Mouse (Mus musculus): ENCODE data around the gene Timm23. TPM values are rescaled to one million over a fixed set of nuclear protein-coding genes. Genes with fewer than 3 reads are reported as not detected.
"Not testable (repeated sequence)": the region's sequence is repeated elsewhere in the genome, so short reads cannot be mapped to it uniquely, and the experiment has no call there.

Timm23 gene
- polyA plus RNA-seq, 1 experiment from 2014 or later = 322 TPM

GRCm38 (mm10) chr14:32191926-32192325, 9.8 kb downstream of the Timm23 start:
- H3K27ac ChIP-seq (ENCODE audit: low read depth, low read length) = no peak overlapping the region
- H3K4me3 ChIP-seq (ENCODE audit: low read depth, low read length) = no peak overlapping the region
- no peaks in the 10 kb centered on the region for H3K27me3 ChIP-seq (ENCODE audit: control insufficient read depth, insufficient read depth, low read length)
- H3K9ac ChIP-seq (ENCODE audit: low read depth, low read length) = no peak overlapping the region
- H3K36me3 ChIP-seq (ENCODE audit: control insufficient read depth, insufficient read depth, low read length) = peaks cover 27% of the 10 kb centered on the region
- no peak for ATAC-seq (replicated peaks; ENCODE audit: insufficient number of reproducible peaks, low FRiP score, low TSS enrichment)
- H3K4me2 ChIP-seq = no peak overlapping the region
- no peaks in the 10 kb centered on the region for H3K9me3 ChIP-seq (replicated peaks; ENCODE audit: control insufficient read depth, low read length)
- no peaks in the 10 kb centered on the region for H3K4me1 ChIP-seq (ENCODE audit: control insufficient read depth, insufficient read depth, low read length)
- WGBS (ENCODE audit: insufficient replicate concordance) = 65% methylated on average over 5 of the region's 5 CpGs

GRCm38 (mm10) chr14:32190627-32191391, 10.9 kb downstream of the Timm23 start:
- Histone ChIP-seq H3K36me3 (ENCODE audit: control insufficient read depth, insufficient read depth, low read length) (peaks cover 32% of the 10 kb centered on the region), H3K4me2 (no peak overlapping the region), H3K4me3 (ENCODE audit: low read depth, low read length) (no peak overlapping the region), H3K9me3 (replicated peaks; ENCODE audit: control insufficient read depth, low read length) (no peaks in the 10 kb centered on the region), H3K27ac (ENCODE audit: low read depth, low read length) (no peak overlapping the region), H3K9ac (ENCODE audit: low read depth, low read length) (no peak overlapping the region), H3K27me3 (ENCODE audit: control insufficient read depth, insufficient read depth, low read length) (no peaks in the 10 kb centered on the region), H3K4me1 (ENCODE audit: control insufficient read depth, insufficient read depth, low read length) (no peaks in the 10 kb centered on the region)
- 80% methylated on average over 6 of the region's 6 CpGs for WGBS (ENCODE audit: insufficient replicate concordance)
- ATAC-seq (replicated peaks; ENCODE audit: insufficient number of reproducible peaks, low FRiP score, low TSS enrichment) = no peak

GRCm38 (mm10) chr14:32183846-32184245, 17.9 kb downstream of the Timm23 start:
- no peak overlapping the region for H3K4me2 ChIP-seq
- no peak overlapping the region for H3K9ac ChIP-seq (ENCODE audit: low read depth, low read length)
- no peak overlapping the region for H3K27ac ChIP-seq (ENCODE audit: low read depth, low read length)
- H3K4me1 ChIP-seq (ENCODE audit: control insufficient read depth, insufficient read depth, low read length) = no peaks in the 10 kb centered on the region
- ATAC-seq (replicated peaks; ENCODE audit: insufficient number of reproducible peaks, low FRiP score, low TSS enrichment) = no peak
- H3K27me3 ChIP-seq (ENCODE audit: control insufficient read depth, insufficient read depth, low read length) = no peaks in the 10 kb centered on the region
- peaks cover 45% of the 10 kb centered on the region for H3K36me3 ChIP-seq (ENCODE audit: control insufficient read depth, insufficient read depth, low read length)
- H3K4me3 ChIP-seq (ENCODE audit: low read depth, low read length) = no peak overlapping the region
- 96% methylated on average over 4 of the region's 4 CpGs for WGBS (ENCODE audit: insufficient replicate concordance)
- H3K9me3 ChIP-seq (replicated peaks; ENCODE audit: control insufficient read depth, low read length) = no peaks in the 10 kb centered on the region

- ATAC-seq (replicated peaks; ENCODE audit: insufficient number of reproducible peaks, low FRiP score, low TSS enrichment) = no peak
- Histone ChIP-seq H3K9me3 (replicated peaks; ENCODE audit: control insufficient read depth, low read length) (no peaks in the 10 kb centered on the region), H3K36me3 (ENCODE audit: control insufficient read depth, insufficient read depth, low read length) (peaks cover 27% of the 10 kb centered on the region)
Measured at GRCm38 (mm10) chr14:32180861-32181260, 20.8 kb downstream of the Timm23 start.

GRCm38 (mm10) chr14:32179393-32180195, 22.1 kb downstream of the Timm23 start:
- no peaks in the 10 kb centered on the region for H3K27me3 ChIP-seq (ENCODE audit: control insufficient read depth, insufficient read depth, low read length)
- ATAC-seq (replicated peaks; ENCODE audit: insufficient number of reproducible peaks, low FRiP score, low TSS enrichment) = no peak
- H3K4me1 ChIP-seq (ENCODE audit: control insufficient read depth, insufficient read depth, low read length) = no peaks in the 10 kb centered on the region
- H3K27ac ChIP-seq (ENCODE audit: low read depth, low read length) = no peak overlapping the region
- no peak overlapping the region for H3K4me2 ChIP-seq
- H3K9ac ChIP-seq (ENCODE audit: low read depth, low read length) = no peak overlapping the region
- H3K4me3 ChIP-seq (ENCODE audit: low read depth, low read length) = no peak overlapping the region
- 79% methylated on average over 10 of the region's 10 CpGs for WGBS (ENCODE audit: insufficient replicate concordance)
- peaks cover 21% of the 10 kb centered on the region for H3K36me3 ChIP-seq (ENCODE audit: control insufficient read depth, insufficient read depth, low read length)
- no peaks in the 10 kb centered on the region for H3K9me3 ChIP-seq (replicated peaks; ENCODE audit: control insufficient read depth, low read length)

More at GRCm38 (mm10) chr14:32180861-32181260, 20.8 kb downstream of the Timm23 start:
- no peaks in the 10 kb centered on the region for H3K27me3 ChIP-seq (ENCODE audit: control insufficient read depth, insufficient read depth, low read length)
- H3K4me1 ChIP-seq (ENCODE audit: control insufficient read depth, insufficient read depth, low read length) = no peaks in the 10 kb centered on the region
- no peak overlapping the region for H3K4me3 ChIP-seq (ENCODE audit: low read depth, low read length)
- 87% methylated on average over 6 of the region's 6 CpGs for WGBS (ENCODE audit: insufficient replicate concordance)
- no peak overlapping the region for H3K27ac ChIP-seq (ENCODE audit: low read depth, low read length)
- H3K9ac ChIP-seq (ENCODE audit: low read depth, low read length) = no peak overlapping the region
- H3K4me2 ChIP-seq = no peak overlapping the region

- 83% methylated on average over 4 of the region's 5 CpGs for WGBS (ENCODE audit: insufficient replicate concordance)
- H3K4me2 ChIP-seq; H3K9me3 ChIP-seq (replicated peaks; ENCODE audit: control insufficient read depth, low read length); ATAC-seq (replicated peaks; ENCODE audit: insufficient number of reproducible peaks, low FRiP score, low TSS enrichment); H3K9ac ChIP-seq (ENCODE audit: low read depth, low read length); H3K27ac ChIP-seq (ENCODE audit: low read depth, low read length); H3K27me3 ChIP-seq (ENCODE audit: control insufficient read depth, insufficient read depth, low read length); H3K4me3 ChIP-seq (ENCODE audit: low read depth, low read length); H3K4me1 ChIP-seq (ENCODE audit: control insufficient read depth, insufficient read depth, low read length): not testable (repeated sequence)
- H3K36me3 ChIP-seq (ENCODE audit: control insufficient read depth, insufficient read depth, low read length) = peaks cover 16% of the 10 kb centered on the region
Measured at GRCm38 (mm10) chr14:32176590-32176989, 25.1 kb downstream of the Timm23 start.

GRCm38 (mm10) chr14:32175310-32175709, 26.4 kb downstream of the Timm23 start:
- Histone ChIP-seq H3K9ac (ENCODE audit: low read depth, low read length) (no peak overlapping the region), H3K9me3 (replicated peaks; ENCODE audit: control insufficient read depth, low read length) (no peaks in the 10 kb centered on the region), H3K4me2 (no peak overlapping the region), H3K4me1 (ENCODE audit: control insufficient read depth, insufficient read depth, low read length) (no peaks in the 10 kb centered on the region), H3K4me3 (ENCODE audit: low read depth, low read length) (no peak overlapping the region), H3K27ac (ENCODE audit: low read depth, low read length) (no peak overlapping the region), H3K36me3 (ENCODE audit: control insufficient read depth, insufficient read depth, low read length) (peaks cover 15% of the 10 kb centered on the region), H3K27me3 (ENCODE audit: control insufficient read depth, insufficient read depth, low read length) (no peaks in the 10 kb centered on the region)
- ATAC-seq (replicated peaks; ENCODE audit: insufficient number of reproducible peaks, low FRiP score, low TSS enrichment) = no peak
- WGBS (ENCODE audit: insufficient replicate concordance) = 86% methylated on average over 2 of the region's 2 CpGs

- H3K9ac ChIP-seq (ENCODE audit: low read depth, low read length) = no peak overlapping the region
- peaks cover 8% of the 10 kb centered on the region; the same call in 1 of the 2 replicates for H3K36me3 ChIP-seq (ENCODE audit: control insufficient read depth, insufficient read depth, low read length)
- ATAC-seq (replicated peaks; ENCODE audit: insufficient number of reproducible peaks, low FRiP score, low TSS enrichment) = no peak
- H3K9me3 ChIP-seq (replicated peaks; ENCODE audit: control insufficient read depth, low read length) = no peaks in the 10 kb centered on the region
- H3K4me1 ChIP-seq (ENCODE audit: control insufficient read depth, insufficient read depth, low read length) = peaks cover 11% of the 10 kb centered on the region
- H3K4me3 ChIP-seq (ENCODE audit: low read depth, low read length) = no peak overlapping the region
- 84% methylated on average over 4 of the region's 4 CpGs for WGBS (ENCODE audit: insufficient replicate concordance)
- peak overlapping the region; percentile 53 for H3K4me2 ChIP-seq
- H3K27me3 ChIP-seq (ENCODE audit: control insufficient read depth, insufficient read depth, low read length) = no peaks in the 10 kb centered on the region
- no peak overlapping the region for H3K27ac ChIP-seq (ENCODE audit: low read depth, low read length)
Measured at GRCm38 (mm10) chr14:32170137-32170536, 31.6 kb downstream of the Timm23 start.

Data from heart, embryonic 11.5 days (tissue).